Mouse (Mus musculus): ENCODE measurements around the gene Kif6.

DNA sequence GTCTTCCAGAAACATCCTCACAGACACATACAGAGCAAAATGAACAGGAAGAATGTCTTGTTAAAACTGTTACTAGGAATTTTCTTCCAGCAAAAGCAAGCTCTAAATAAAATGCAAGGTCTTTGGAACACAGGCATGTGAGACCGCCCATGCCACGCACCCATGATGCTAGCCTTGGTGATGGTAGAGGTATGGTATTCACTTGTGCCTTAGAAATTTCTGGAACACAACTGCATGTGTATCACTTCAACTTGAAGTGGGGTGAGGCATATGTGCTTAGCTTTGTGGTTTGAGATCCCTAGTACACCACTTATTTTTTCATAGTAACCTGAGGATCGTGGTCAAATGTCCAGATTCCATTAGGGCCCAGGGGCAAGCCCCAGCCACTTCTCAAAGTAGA is 37.6 kb upstream of the Kif6 start:
- TF ChIP-seq CTCF (IDR thresholded peaks at IDR 0.05; ENCODE audit: borderline replicate concordance, insufficient read depth, low read depth, low read length), result no peak
- TF ChIP-seq POLR2A (IDR thresholded peaks at IDR 0.05; ENCODE audit: borderline replicate concordance, insufficient read depth, low read length), result no peak

Data from cerebellum, adult 2 months (tissue).